Mouse (Mus musculus): Measurements from ENCODE around the gene Tjp1. TPM values are rescaled to one million over a fixed set of nuclear protein-coding genes. Genes with fewer than 3 reads are reported as not detected.
A peak's percentile ranks its signal among the peaks of the same experiment; 100 is the strongest.

The Tjp1 gene
- polyA plus RNA-seq (2015; fragmentation: Nextera tagmentation; extraction: Ambion mirVana), result 21.2 and 21.9 TPM in 2 replicates

- H3K9ac ChIP-seq, result peak within 1 kb of the TSS; percentile 77
- peaks cover 75% of the 10 kb centered on the region for H3K27me3 ChIP-seq (replicated peaks)
- ATAC-seq (ENCODE audit: extremely low read depth, insufficient number of reproducible peaks, low FRiP score, low TSS enrichment), result no peak
- H3K4me3 ChIP-seq, result peak within 1 kb of the TSS; percentile 73
- H3K27ac ChIP-seq (replicated peaks), result no peak within 1 kb of the TSS
- peak within 1 kb of the TSS; percentile 98 for H3K4me2 ChIP-seq
- H3K4me1 ChIP-seq, result peaks cover 4% of the 10 kb centered on the region; the same call in 1 of the 2 replicates
- no peaks in the 10 kb centered on the region for H3K36me3 ChIP-seq
- under 1% methylated on average over 88 of the region's 115 CpGs for WGBS
- no peaks in the 10 kb centered on the region for H3K9me3 ChIP-seq
Observed at GRCm38 (mm10) chr7:65527071-65528007, at the start of gene Tjp1. Gene Tjp1, minus strand, starts transcription at chr7:65527781.

- Histone ChIP-seq H3K4me2 (peak overlapping the region; percentile 11; the same call in 1 of the 2 replicates), H3K27me3 (replicated peaks) (no peaks in the 10 kb centered on the region), H3K4me3 (no peak overlapping the region), H3K9ac (no peak overlapping the region), H3K36me3 (no peaks in the 10 kb centered on the region), H3K9me3 (no peaks in the 10 kb centered on the region), H3K4me1 (0 out of 2 replicates have a peak, but pooled peaks cover 3% of the 10 kb centered on the region), H3K27ac (replicated peaks) (no peak overlapping the region)
- WGBS, result 52% methylated on average over 12 of the region's 12 CpGs
- ATAC-seq (ENCODE audit: extremely low read depth, insufficient number of reproducible peaks, low FRiP score, low TSS enrichment), result no peak
Observed at GRCm38 (mm10) chr7:65577118-65577517, 49.5 kb upstream of the Tjp1 start.

GRCm38 (mm10) chr7:65572731-65573130, 45.1 kb upstream of the Tjp1 start:
- Histone ChIP-seq H3K36me3 (no peaks in the 10 kb centered on the region), H3K27me3 (replicated peaks) (peaks cover 5% of the 10 kb centered on the region; the same call in 1 of the 2 replicates), H3K9me3 (no peaks in the 10 kb centered on the region), H3K4me3 (no peak overlapping the region), H3K9ac (no peak overlapping the region), H3K4me1 (0 out of 2 replicates have a peak, but pooled peaks cover 3% of the 10 kb centered on the region), H3K27ac (replicated peaks) (no peak overlapping the region), H3K4me2 (no peak overlapping the region)
- WGBS, result 59% methylated on average over 5 of the region's 5 CpGs
- no peak for ATAC-seq (ENCODE audit: extremely low read depth, insufficient number of reproducible peaks, low FRiP score, low TSS enrichment)

- no peak for ATAC-seq (ENCODE audit: extremely low read depth, insufficient number of reproducible peaks, low FRiP score, low TSS enrichment)
- H3K4me3 ChIP-seq, result no peak overlapping the region
- H3K4me1 ChIP-seq, result no peaks in the 10 kb centered on the region
- no peaks in the 10 kb centered on the region for H3K9me3 ChIP-seq
- H3K9ac ChIP-seq, result no peak overlapping the region
- WGBS, result 71% methylated on average over 4 of the region's 4 CpGs
- no peak overlapping the region for H3K4me2 ChIP-seq
- H3K27ac ChIP-seq (replicated peaks), result no peak overlapping the region
- no peaks in the 10 kb centered on the region for H3K36me3 ChIP-seq
- H3K27me3 ChIP-seq (replicated peaks), result peaks cover 5% of the 10 kb centered on the region; the same call in 1 of the 2 replicates
Observed at GRCm38 (mm10) chr7:65570691-65571090, 43.1 kb upstream of the Tjp1 start.

- 64% methylated on average over 1 of the region's 1 CpGs for WGBS
- H3K36me3 ChIP-seq, result no peaks in the 10 kb centered on the region
- H3K9ac ChIP-seq, result no peak overlapping the region
- no peaks in the 10 kb centered on the region for H3K4me1 ChIP-seq
- ATAC-seq (ENCODE audit: extremely low read depth, insufficient number of reproducible peaks, low FRiP score, low TSS enrichment), result no peak
- H3K27me3 ChIP-seq (replicated peaks), result no peaks in the 10 kb centered on the region
- no peak overlapping the region for H3K4me3 ChIP-seq
- H3K27ac ChIP-seq (replicated peaks), result no peak overlapping the region
- no peaks in the 10 kb centered on the region for H3K9me3 ChIP-seq
- no peak overlapping the region for H3K4me2 ChIP-seq
Observed at GRCm38 (mm10) chr7:65555996-65556395, 28.4 kb upstream of the Tjp1 start.

GRCm38 (mm10) chr7:65545741-65546140, 18.2 kb upstream of the Tjp1 start:
- H3K36me3 ChIP-seq, result no peaks in the 10 kb centered on the region
- no peaks in the 10 kb centered on the region for H3K9me3 ChIP-seq
- no peaks in the 10 kb centered on the region for H3K27me3 ChIP-seq (replicated peaks)
- H3K27ac ChIP-seq (replicated peaks), result no peak overlapping the region
- H3K4me2 ChIP-seq, result no peak overlapping the region
- no peaks in the 10 kb centered on the region for H3K4me1 ChIP-seq
- H3K9ac ChIP-seq, result no peak overlapping the region
- WGBS, result 50% methylated on average over 5 of the region's 5 CpGs
- H3K4me3 ChIP-seq, result no peak overlapping the region
- ATAC-seq (ENCODE audit: extremely low read depth, insufficient number of reproducible peaks, low FRiP score, low TSS enrichment), result no peak

- WGBS, result 62% methylated on average over 4 of the region's 4 CpGs
- H3K9ac ChIP-seq, result no peak overlapping the region
- no peak overlapping the region for H3K27ac ChIP-seq (replicated peaks)
- no peaks in the 10 kb centered on the region; the same call in 1 of the 2 replicates for H3K9me3 ChIP-seq
- H3K4me3 ChIP-seq, result no peak overlapping the region
- H3K36me3 ChIP-seq, result no peaks in the 10 kb centered on the region
- no peak overlapping the region for H3K4me2 ChIP-seq
- H3K27me3 ChIP-seq (replicated peaks), result peaks cover 27% of the 10 kb centered on the region
- ATAC-seq (ENCODE audit: extremely low read depth, insufficient number of reproducible peaks, low FRiP score, low TSS enrichment), result no peak
- peaks cover 4% of the 10 kb centered on the region; the same call in 1 of the 2 replicates for H3K4me1 ChIP-seq
Observed at GRCm38 (mm10) chr7:65532689-65533088, 5.1 kb upstream of the Tjp1 start.

GRCm38 (mm10) chr7:65523116-65523515, 4.5 kb downstream of the Tjp1 start:
- no peak overlapping the region for H3K4me3 ChIP-seq
- no peak overlapping the region for H3K9ac ChIP-seq
- H3K9me3 ChIP-seq, result no peaks in the 10 kb centered on the region
- H3K27ac ChIP-seq (replicated peaks), result no peak overlapping the region
- no peak for ATAC-seq (ENCODE audit: extremely low read depth, insufficient number of reproducible peaks, low FRiP score, low TSS enrichment)
- H3K36me3 ChIP-seq, result no peaks in the 10 kb centered on the region
- H3K4me2 ChIP-seq, result no peak overlapping the region
- WGBS, result 77% methylated on average over 4 of the region's 4 CpGs
- H3K4me1 ChIP-seq, result peaks cover 4% of the 10 kb centered on the region; the same call in 1 of the 2 replicates
- peaks cover 52% of the 10 kb centered on the region for H3K27me3 ChIP-seq (replicated peaks)

- 56% methylated on average over 12 of the region's 12 CpGs for WGBS
- no peak overlapping the region for H3K4me2 ChIP-seq
- no peaks in the 10 kb centered on the region for H3K36me3 ChIP-seq
- no peak for ATAC-seq (ENCODE audit: extremely low read depth, insufficient number of reproducible peaks, low FRiP score, low TSS enrichment)
- no peaks in the 10 kb centered on the region for H3K9me3 ChIP-seq
- H3K9ac ChIP-seq, result no peak overlapping the region
- H3K4me1 ChIP-seq, result no peaks in the 10 kb centered on the region
- H3K27ac ChIP-seq (replicated peaks), result no peak overlapping the region
- peaks cover 46% of the 10 kb centered on the region for H3K27me3 ChIP-seq (replicated peaks)
- H3K4me3 ChIP-seq, result no peak overlapping the region
Observed at GRCm38 (mm10) chr7:65522490-65522889, 5.1 kb downstream of the Tjp1 start.

- Histone ChIP-seq H3K4me3 (no peak overlapping the region), H3K27ac (replicated peaks) (no peak overlapping the region), H3K27me3 (replicated peaks) (peaks cover 30% of the 10 kb centered on the region), H3K4me1 (no peaks in the 10 kb centered on the region), H3K4me2 (no peak overlapping the region), H3K9me3 (no peaks in the 10 kb centered on the region), H3K36me3 (no peaks in the 10 kb centered on the region), H3K9ac (no peak overlapping the region)
- 86% methylated on average over 8 of the region's 8 CpGs for WGBS
- ATAC-seq (ENCODE audit: extremely low read depth, insufficient number of reproducible peaks, low FRiP score, low TSS enrichment), result no peak
Observed at GRCm38 (mm10) chr7:65520622-65521021, 7.0 kb downstream of the Tjp1 start.

- Histone ChIP-seq H3K9me3 (no peaks in the 10 kb centered on the region), H3K9ac (no peak overlapping the region), H3K27ac (replicated peaks) (no peak overlapping the region), H3K36me3 (no peaks in the 10 kb centered on the region), H3K4me1 (no peaks in the 10 kb centered on the region), H3K4me3 (no peak overlapping the region), H3K4me2 (no peak overlapping the region), H3K27me3 (replicated peaks) (peaks cover 24% of the 10 kb centered on the region)
- WGBS, result 32% methylated on average over 12 of the region's 12 CpGs
- no peak for ATAC-seq (ENCODE audit: extremely low read depth, insufficient number of reproducible peaks, low FRiP score, low TSS enrichment)
Observed at GRCm38 (mm10) chr7:65519788-65520563, 7.6 kb downstream of the Tjp1 start.

Measured in heart, embryonic 13.5 days (tissue).